Mouse (Mus musculus): ENCODE data around the gene C2cd3.

DNA sequence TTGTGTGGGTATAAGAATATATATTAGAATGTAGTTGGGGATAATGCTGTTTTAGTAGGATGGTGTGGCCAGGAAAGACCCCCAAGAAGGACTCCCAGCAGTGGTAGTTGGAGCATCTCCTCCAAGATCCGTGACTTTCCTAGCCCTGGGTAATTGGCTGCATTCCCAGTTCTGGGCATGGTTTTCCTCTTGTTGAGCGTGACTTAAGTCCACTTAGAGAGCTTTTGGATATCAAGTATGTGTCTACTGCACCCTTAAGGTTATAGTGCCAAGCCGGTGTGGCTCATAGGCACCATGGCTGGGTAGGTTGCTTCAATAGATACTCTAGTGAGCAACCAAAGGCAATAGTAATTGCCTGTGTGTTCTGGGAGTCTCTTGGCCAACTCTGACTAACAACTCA, 48.3 kb upstream of the C2cd3 start:
- no peak for TF ChIP-seq CTCF (IDR thresholded peaks at IDR 0.05; ENCODE audit: borderline replicate concordance, insufficient read depth, low read depth, low read length)
- no peak for TF ChIP-seq POLR2A (IDR thresholded peaks at IDR 0.05; ENCODE audit: borderline replicate concordance, insufficient read depth, low read length)
